ENCODE assay signal across 23 mouse cellular contexts in genomic region chr1:73244016-73244415, GRCm38 (mm10).
DNase-seq lines count a peak whose midpoint lies in the region; ATAC-seq lines count a peak whose summit lies in the region.
"Had no signal": no experiment of that assay in that cellular context is flagged by ENCODE, and none has a peak within 500 bp of the region (broad histone marks: within the 10 kb centered on the region; RNA-seq: fewer than 3 reads in every experiment).

No protein-coding gene starts in this region.

- no peak overlapping the region for H3K9ac ChIP-seq in heart, embryonic 15.5 days
- H3K9ac ChIP-seq: embryonic facial prominence, embryonic 12.5 days; forebrain, embryonic 12.5 days; heart, embryonic 12.5 days; hindbrain, embryonic 14.5 days; intestine, embryonic 15.5 days had no signal

- peak; percentile 47; the same call in 1 of the 2 replicates for ATAC-seq in heart, embryonic 15.5 days (replicated peaks; ENCODE audit: insufficient number of reproducible peaks, insufficient read depth, low FRiP score, low read depth)
- ATAC-seq: activated CD4-positive, CD25-positive, alpha-beta regulatory T cell, adult 4 months; forebrain, embryonic 16.5 days; intestine, embryonic 15.5 days; Patski had no signal

- WGBS in heart, embryonic 15.5 days, result 41% methylated on average over 2 of the region's 2 CpGs

- DNase-seq in cerebellum, postnatal 10 days, result peak; percentile 27 to 41
- no peak for DNase-seq in cerebellum, postnatal 4 days (ENCODE audit: low spot score in 2 of 2)
- peak; percentile 52 for DNase-seq in gastrocnemius, adult 18-20 months (ENCODE audit: low spot score)
- no peak for DNase-seq in gastrocnemius, postnatal 36 days
- DNase-seq in heart, postnatal 36 days, result no peak
- DNase-seq in skeletal muscle tissue, adult 2 months (ENCODE audit: low read depth, low spot score), result peak; percentile 79
- DNase-seq in frontal cortex, adult 2 months (ENCODE audit: extremely low spot score in 1 of 2, low spot score in 1 of 2), result no peak
- DNase-seq: adrenal gland, adult 2 months; adrenal gland, postnatal 25 days; cerebellum, adult 8-10 months; embryo, embryonic 11 days; heart, postnatal 10 days; kidney, adult 18-20 months had no signal

- H3K9me3 ChIP-seq in heart, embryonic 15.5 days (replicated peaks), result no peaks in the 10 kb centered on the region
- H3K9me3 ChIP-seq: embryonic facial prominence, embryonic 12.5 days; forebrain, embryonic 12.5 days; heart, embryonic 12.5 days; hindbrain, embryonic 10.5 days; intestine, embryonic 15.5 days had no signal

- H3K27ac ChIP-seq in heart, embryonic 15.5 days, result 0 out of 2 replicates have a peak overlapping the region, but pooled peaks have one; percentile 33
- H3K27ac ChIP-seq: forebrain, embryonic 12.5 days; hindbrain, embryonic 10.5 days; hindbrain, embryonic 14.5 days; intestine, embryonic 15.5 days had no signal

- H3K4me2 ChIP-seq in heart, embryonic 15.5 days, result no peak overlapping the region
- H3K4me2 ChIP-seq: embryonic facial prominence, embryonic 12.5 days; forebrain, embryonic 12.5 days; heart, embryonic 12.5 days; hindbrain, embryonic 14.5 days; intestine, embryonic 15.5 days had no signal

- H3K4me1 ChIP-seq in heart, embryonic 15.5 days (replicated peaks), result peaks cover 8% of the 10 kb centered on the region
- H3K4me1 ChIP-seq: forebrain, embryonic 12.5 days; intestine, embryonic 15.5 days had no signal

- intact Hi-C loops in gastrocnemius, postnatal 36 days (cut with DNase I), result no loop called here
- intact Hi-C loops in heart, postnatal 36 days (cut with DNase I), result no loop called here

- H3K27me3 ChIP-seq in heart, embryonic 15.5 days, result no peaks in the 10 kb centered on the region
- H3K27me3 ChIP-seq: embryonic facial prominence, embryonic 12.5 days; forebrain, embryonic 12.5 days; heart, embryonic 12.5 days; intestine, embryonic 15.5 days; Patski had no signal

- no peaks in the 10 kb centered on the region for H3K36me3 ChIP-seq in heart, embryonic 15.5 days
- H3K36me3 ChIP-seq: embryonic facial prominence, embryonic 12.5 days; forebrain, embryonic 12.5 days; heart, embryonic 12.5 days; hindbrain, embryonic 10.5 days; intestine, embryonic 15.5 days had no signal

- H3K4me3 ChIP-seq in heart, embryonic 15.5 days, result no peak overlapping the region
- H3K4me3 ChIP-seq: embryonic facial prominence, embryonic 12.5 days; forebrain, embryonic 12.5 days; heart, embryonic 12.5 days; hindbrain, embryonic 10.5 days; intestine, embryonic 15.5 days had no signal

Comparison
In these comparisons a context has a peak if more than half of its experiments do, and no peak if none do; other contexts are left out.
1. DNase-seq: peak in cerebellum, postnatal 10 days (2 of 2), gastrocnemius, adult 18-20 months (single experiment) and skeletal muscle tissue, adult 2 months (single experiment); none in cerebellum, postnatal 4 days (0 of 2), gastrocnemius, postnatal 36 days (0 of 2), heart, postnatal 36 days (0 of 2) and frontal cortex, adult 2 months (0 of 2).